Mouse (Mus musculus) spleen, adult 2 months (tissue): ENCODE data around the gene Grip1.

Experiments
- CTCF ChIP-seq: fragments of 200-500 bp; IDR thresholded peaks from 2 replicates; pipeline ENCODE4 v1.5.1; 2011; ENCODE audit warnings: mild to moderate bottlenecking, inconsistent platforms; ENCODE audit not compliant: insufficient read depth, insufficient read length, insufficient replicate concordance; ENCODE audit errors: extremely low read depth
- POLR2A ChIP-seq: fragments of 200-500 bp; IDR thresholded peaks from 2 replicates; pipeline ENCODE4 v1.6.1; 2011; ENCODE audit warnings: low read depth, low read length, inconsistent platforms

DNA sequence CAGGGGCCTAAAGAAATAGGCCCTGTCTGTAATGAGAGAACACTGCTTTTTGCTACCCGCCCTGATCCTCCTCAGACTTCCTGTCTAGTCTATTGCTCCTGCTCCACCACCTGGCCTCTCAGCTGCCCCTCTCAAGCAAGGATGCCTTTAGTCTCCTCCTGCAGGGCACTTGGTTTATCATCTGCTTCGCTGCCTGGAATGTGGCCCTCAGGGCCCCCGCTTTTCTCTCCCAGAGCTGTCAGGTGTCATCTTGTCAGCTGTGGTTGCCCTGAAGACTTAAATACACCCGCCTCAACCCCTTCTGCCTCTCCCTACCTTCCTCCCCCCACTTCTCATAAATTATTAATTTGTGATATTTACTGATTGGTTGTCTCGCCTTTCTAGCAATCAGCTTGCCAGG lies 190.7 kb downstream of the Grip1 start:
- no peak for TF ChIP-seq CTCF
- no peak for TF ChIP-seq POLR2A
